Mouse (Mus musculus): ENCODE measurements around the gene Cgrrf1. TPM values are rescaled to one million over a fixed set of nuclear protein-coding genes. Genes with fewer than 3 reads are reported as not detected.
A peak's percentile ranks its signal among the peaks of the same experiment; 100 is the strongest.

The Cgrrf1 gene
- polyA plus RNA-seq (2015; fragmentation: Nextera tagmentation; extraction: Ambion mirVana) = 18.4 and 19.7 TPM in 2 replicates

GRCm38 (mm10) chr14:46831837-46832333, at the start of gene Cgrrf1:
Gene Cgrrf1 (plus strand): TSS chr14:46832125.
- H3K36me3 ChIP-seq (ENCODE audit: control insufficient read depth, insufficient read depth) = no peaks in the 10 kb centered on the region
- H3K4me2 ChIP-seq (ENCODE audit: low read depth, low read length) = peak within 1 kb of the TSS; percentile 68
- peak within 1 kb of the TSS; percentile 91 for H3K4me3 ChIP-seq (ENCODE audit: low read depth, low read length)
- peak within 1 kb of the TSS; percentile 92 for H3K9ac ChIP-seq (ENCODE audit: low read depth, low read length)
- peak; percentile 99 for ATAC-seq (ENCODE audit: low read depth)
- no peaks in the 10 kb centered on the region for H3K27me3 ChIP-seq (ENCODE audit: control insufficient read depth, insufficient read depth, low read depth, low read length)
- no peaks in the 10 kb centered on the region for H3K9me3 ChIP-seq (replicated peaks; ENCODE audit: control insufficient read depth, low read length)
- under 1% methylated on average over 32 of the region's 32 CpGs for WGBS (ENCODE audit: insufficient replicate concordance)
- peak within 1 kb of the TSS; percentile 76 for H3K27ac ChIP-seq (ENCODE audit: low read length)
- peaks cover 28% of the 10 kb centered on the region for H3K4me1 ChIP-seq (ENCODE audit: control insufficient read depth, low read depth, low read length)

- Histone ChIP-seq H3K27me3 (ENCODE audit: control insufficient read depth, insufficient read depth, low read depth, low read length) (no peaks in the 10 kb centered on the region), H3K4me1 (ENCODE audit: control insufficient read depth, low read depth, low read length) (peaks cover 11% of the 10 kb centered on the region), H3K27ac (ENCODE audit: low read length) (no peak overlapping the region), H3K4me3 (ENCODE audit: low read depth, low read length) (no peak overlapping the region), H3K9ac (ENCODE audit: low read depth, low read length) (no peak overlapping the region), H3K36me3 (ENCODE audit: control insufficient read depth, insufficient read depth) (peaks cover 37% of the 10 kb centered on the region), H3K9me3 (replicated peaks; ENCODE audit: control insufficient read depth, low read length) (peaks cover 4% of the 10 kb centered on the region), H3K4me2 (ENCODE audit: low read depth, low read length) (no peak overlapping the region)
- 80% methylated on average over 8 of the region's 8 CpGs for WGBS (ENCODE audit: insufficient replicate concordance)
- no peak for ATAC-seq (ENCODE audit: low read depth)
These were observed 49.6 kb upstream of the Cgrrf1 start for GRCm38 (mm10) chr14:46782187-46782828.

GRCm38 (mm10) chr14:46783327-46783926, 48.5 kb upstream of the Cgrrf1 start:
- H3K27me3 ChIP-seq (ENCODE audit: control insufficient read depth, insufficient read depth, low read depth, low read length) = no peaks in the 10 kb centered on the region
- H3K4me1 ChIP-seq (ENCODE audit: control insufficient read depth, low read depth, low read length) = peaks cover 12% of the 10 kb centered on the region
- no peak overlapping the region for H3K4me2 ChIP-seq (ENCODE audit: low read depth, low read length)
- H3K9ac ChIP-seq (ENCODE audit: low read depth, low read length) = no peak overlapping the region
- no peak for ATAC-seq (ENCODE audit: low read depth)
- 84% methylated on average over 10 of the region's 10 CpGs for WGBS (ENCODE audit: insufficient replicate concordance)
- peaks cover 28% of the 10 kb centered on the region for H3K36me3 ChIP-seq (ENCODE audit: control insufficient read depth, insufficient read depth)
- no peak overlapping the region for H3K4me3 ChIP-seq (ENCODE audit: low read depth, low read length)
- H3K27ac ChIP-seq (ENCODE audit: low read length) = no peak overlapping the region
- H3K9me3 ChIP-seq (replicated peaks; ENCODE audit: control insufficient read depth, low read length) = peaks cover 4% of the 10 kb centered on the region

DNA sequence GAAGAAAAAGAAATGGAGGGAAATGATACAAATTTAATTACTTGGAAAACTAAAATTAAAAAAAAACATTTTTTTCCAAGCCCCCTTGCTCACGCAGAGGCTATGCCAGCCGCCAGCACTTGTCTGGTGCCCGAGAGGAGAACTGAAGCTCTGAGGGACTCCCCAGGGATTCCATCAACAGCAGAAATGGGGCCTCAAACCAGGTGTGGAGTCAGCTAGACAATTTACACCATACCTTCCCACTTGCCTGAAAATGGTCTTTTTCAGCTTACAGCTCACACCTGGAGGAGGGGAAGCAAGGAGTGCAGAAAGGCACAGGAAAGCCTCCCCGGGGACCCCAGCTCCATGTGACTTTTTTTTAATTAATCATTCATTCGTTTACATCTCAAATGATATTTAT, 46.7 kb upstream of the Cgrrf1 start:
- ATAC-seq (ENCODE audit: low read depth) = no peak
- 82% methylated on average over 5 of the region's 5 CpGs for WGBS (ENCODE audit: insufficient replicate concordance)
- no peaks in the 10 kb centered on the region for H3K9me3 ChIP-seq (replicated peaks; ENCODE audit: control insufficient read depth, low read length)

DNA sequence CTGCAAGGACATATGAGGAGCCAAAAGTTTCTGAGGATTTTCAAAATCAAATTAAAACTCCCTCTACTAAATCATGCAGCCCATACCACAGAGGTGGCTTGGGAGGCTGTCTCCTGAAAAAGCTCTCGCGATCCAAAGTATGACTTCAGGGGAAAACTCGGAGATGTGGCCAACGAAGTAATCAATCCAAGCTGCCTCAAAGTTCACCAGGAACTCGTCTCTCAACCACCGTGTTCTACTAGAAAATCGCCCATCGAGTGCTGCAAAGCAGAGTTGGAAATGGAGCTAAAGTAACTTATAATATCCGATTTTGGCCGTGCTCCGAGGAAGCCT, 44.5 kb upstream of the Cgrrf1 start:
- 0% methylated on average over 11 of the region's 11 CpGs for WGBS (ENCODE audit: insufficient replicate concordance)
- peak overlapping the region; percentile 91 for H3K4me2 ChIP-seq (ENCODE audit: low read depth, low read length)
- peaks cover 4% of the 10 kb centered on the region for H3K36me3 ChIP-seq (ENCODE audit: control insufficient read depth, insufficient read depth)
- ATAC-seq (ENCODE audit: low read depth) = no peak
- H3K9ac ChIP-seq (ENCODE audit: low read depth, low read length) = peak overlapping the region; percentile 97
- H3K27me3 ChIP-seq (ENCODE audit: control insufficient read depth, insufficient read depth, low read depth, low read length) = no peaks in the 10 kb centered on the region
- H3K27ac ChIP-seq (ENCODE audit: low read length) = peak overlapping the region; percentile 93
- H3K9me3 ChIP-seq (replicated peaks; ENCODE audit: control insufficient read depth, low read length) = no peaks in the 10 kb centered on the region
- peaks cover 30% of the 10 kb centered on the region for H3K4me1 ChIP-seq (ENCODE audit: control insufficient read depth, low read depth, low read length)
- peak overlapping the region; percentile 99 for H3K4me3 ChIP-seq (ENCODE audit: low read depth, low read length)

More for the DNA sequence above, 46.7 kb upstream of the Cgrrf1 start:
- H3K9ac ChIP-seq (ENCODE audit: low read depth, low read length) = no peak overlapping the region
- peaks cover 29% of the 10 kb centered on the region for H3K4me1 ChIP-seq (ENCODE audit: control insufficient read depth, low read depth, low read length)
- H3K4me3 ChIP-seq (ENCODE audit: low read depth, low read length) = no peak overlapping the region
- no peaks in the 10 kb centered on the region for H3K27me3 ChIP-seq (ENCODE audit: control insufficient read depth, insufficient read depth, low read depth, low read length)
- H3K36me3 ChIP-seq (ENCODE audit: control insufficient read depth, insufficient read depth) = peaks cover 10% of the 10 kb centered on the region
- H3K27ac ChIP-seq (ENCODE audit: low read length) = no peak overlapping the region
- H3K4me2 ChIP-seq (ENCODE audit: low read depth, low read length) = no peak overlapping the region

- H3K9ac ChIP-seq (ENCODE audit: low read depth, low read length) = peak within 1 kb of the TSS; percentile 97
- WGBS (ENCODE audit: insufficient replicate concordance) = under 1% methylated on average over 85 of the region's 86 CpGs
- peak; percentile 96 for ATAC-seq (ENCODE audit: low read depth)
- no peaks in the 10 kb centered on the region for H3K36me3 ChIP-seq (ENCODE audit: control insufficient read depth, insufficient read depth)
- no peaks in the 10 kb centered on the region for H3K27me3 ChIP-seq (ENCODE audit: control insufficient read depth, insufficient read depth, low read depth, low read length)
- H3K4me3 ChIP-seq (ENCODE audit: low read depth, low read length) = peak within 1 kb of the TSS; percentile 99
- no peaks in the 10 kb centered on the region for H3K9me3 ChIP-seq (replicated peaks; ENCODE audit: control insufficient read depth, low read length)
- H3K4me1 ChIP-seq (ENCODE audit: control insufficient read depth, low read depth, low read length) = peaks cover 30% of the 10 kb centered on the region
- H3K27ac ChIP-seq (ENCODE audit: low read length) = peak within 1 kb of the TSS; percentile 93
- peak within 1 kb of the TSS; percentile 91 for H3K4me2 ChIP-seq (ENCODE audit: low read depth, low read length)
These were observed 44.0 kb upstream of the Cgrrf1 start, which contains the start of gene Cnih1 for GRCm38 (mm10) chr14:46787787-46788504. Gene Cnih1 (minus strand): TSS chr14:46788411.

DNA sequence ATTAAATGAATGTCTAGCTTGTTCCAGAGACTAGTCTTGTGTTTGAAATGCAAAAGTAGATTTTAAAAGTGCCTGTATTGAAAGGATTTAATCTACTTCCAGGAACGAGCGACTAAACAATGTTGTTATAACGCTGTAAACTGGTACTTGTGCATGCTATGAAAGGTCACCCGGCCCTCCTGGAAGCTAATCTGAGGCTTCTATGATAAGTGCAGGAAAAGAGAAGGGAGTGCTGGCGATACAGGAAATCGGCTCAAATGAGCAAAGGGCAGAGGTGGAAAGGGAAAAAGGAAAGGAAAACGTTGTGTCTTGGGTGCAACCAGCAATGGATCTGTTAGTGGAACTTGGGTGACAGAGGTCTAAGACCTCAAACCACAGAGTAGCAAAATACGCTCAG, 43.4 kb upstream of the Cgrrf1 start:
- Histone ChIP-seq H3K9ac (ENCODE audit: low read depth, low read length) (peak overlapping the region; percentile 15; the same call in 1 of the 2 replicates), H3K9me3 (replicated peaks; ENCODE audit: control insufficient read depth, low read length) (no peaks in the 10 kb centered on the region), H3K4me3 (ENCODE audit: low read depth, low read length) (peak overlapping the region; percentile 99), H3K36me3 (ENCODE audit: control insufficient read depth, insufficient read depth) (no peaks in the 10 kb centered on the region), H3K27ac (ENCODE audit: low read length) (peak overlapping the region; percentile 55; the same call in 1 of the 2 replicates), H3K4me2 (ENCODE audit: low read depth, low read length) (peak overlapping the region; percentile 91), H3K27me3 (ENCODE audit: control insufficient read depth, insufficient read depth, low read depth, low read length) (no peaks in the 10 kb centered on the region), H3K4me1 (ENCODE audit: control insufficient read depth, low read depth, low read length) (peaks cover 30% of the 10 kb centered on the region)
- WGBS (ENCODE audit: insufficient replicate concordance) = 9% methylated on average over 8 of the region's 8 CpGs
- ATAC-seq (ENCODE audit: low read depth) = no peak

GRCm38 (mm10) chr14:46790303-46790702, 41.6 kb upstream of the Cgrrf1 start:
- Histone ChIP-seq H3K9me3 (replicated peaks; ENCODE audit: control insufficient read depth, low read length) (no peaks in the 10 kb centered on the region), H3K36me3 (ENCODE audit: control insufficient read depth, insufficient read depth) (no peaks in the 10 kb centered on the region), H3K4me1 (ENCODE audit: control insufficient read depth, low read depth, low read length) (peaks cover 30% of the 10 kb centered on the region), H3K4me2 (ENCODE audit: low read depth, low read length) (no peak overlapping the region), H3K27ac (ENCODE audit: low read length) (no peak overlapping the region), H3K9ac (ENCODE audit: low read depth, low read length) (no peak overlapping the region), H3K4me3 (ENCODE audit: low read depth, low read length) (no peak overlapping the region), H3K27me3 (ENCODE audit: control insufficient read depth, insufficient read depth, low read depth, low read length) (no peaks in the 10 kb centered on the region)
- 49% methylated on average over 4 of the region's 4 CpGs for WGBS (ENCODE audit: insufficient replicate concordance)
- no peak for ATAC-seq (ENCODE audit: low read depth)
